Mouse (Mus musculus): Measurements from ENCODE around the gene Itgax.
"Not testable (repeated sequence)": the region's sequence is repeated elsewhere in the genome, so short reads cannot be mapped to it uniquely, and the experiment has no call there.

The Itgax gene

GRCm38 (mm10) chr7:128128741-128129720, at the start of gene Itgax:
Gene Itgax, plus strand, starts transcription at chr7:128129547.
- no peak for DNase-seq

- DNase-seq: no peak
These were observed 49.3 kb upstream of the Itgax start for GRCm38 (mm10) chr7:128080012-128080411.

GRCm38 (mm10) chr7:128089141-128089540, 40.2 kb upstream of the Itgax start:
- no peak for DNase-seq

- DNase-seq: no peak
These were observed 31.2 kb upstream of the Itgax start for GRCm38 (mm10) chr7:128098135-128098534.

- DNase-seq: no peak
These were observed 28.5 kb upstream of the Itgax start for GRCm38 (mm10) chr7:128100742-128101357.

GRCm38 (mm10) chr7:128105246-128105645, 24.1 kb upstream of the Itgax start:
- no peak for DNase-seq

- no peak for DNase-seq
These were observed 21.9 kb upstream of the Itgax start for GRCm38 (mm10) chr7:128107462-128107861.

- DNase-seq: no peak
These were observed 19.0 kb upstream of the Itgax start for GRCm38 (mm10) chr7:128110314-128110713.

- DNase-seq: no peak
These were observed 17.2 kb upstream of the Itgax start for GRCm38 (mm10) chr7:128112131-128112530.

- DNase-seq: no peak
These were observed 14.8 kb upstream of the Itgax start for GRCm38 (mm10) chr7:128114371-128115105.

- no peak for DNase-seq
These were observed 14.0 kb upstream of the Itgax start for GRCm38 (mm10) chr7:128115211-128115958.

- no peak for DNase-seq
These were observed 13.0 kb upstream of the Itgax start for GRCm38 (mm10) chr7:128116396-128116795.

GRCm38 (mm10) chr7:128119726-128120490, 9.4 kb upstream of the Itgax start:
- no peak for DNase-seq

GRCm38 (mm10) chr7:128132148-128132547, 2.8 kb downstream of the Itgax start:
- no peak for DNase-seq

GRCm38 (mm10) chr7:128133596-128133995, 4.2 kb downstream of the Itgax start:
- no peak for DNase-seq

GRCm38 (mm10) chr7:128136927-128137326, 7.6 kb downstream of the Itgax start:
- no peak for DNase-seq

- DNase-seq: no peak
These were observed 10.3 kb downstream of the Itgax start for GRCm38 (mm10) chr7:128139611-128140010.

GRCm38 (mm10) chr7:128150970-128151369, 21.6 kb downstream of the Itgax start:
- no peak for DNase-seq

GRCm38 (mm10) chr7:128154076-128154475, 24.7 kb downstream of the Itgax start, which contains the start of gene Itgad:
Gene Itgad, plus strand, starts transcription at chr7:128154376.
- no peak for DNase-seq

- DNase-seq: no peak
These were observed 25.6 kb downstream of the Itgax start for GRCm38 (mm10) chr7:128154924-128155323.

GRCm38 (mm10) chr7:128158688-128159354, 29.5 kb downstream of the Itgax start:
- not testable (repeated sequence) for DNase-seq

All from kidney, postnatal 4 days (tissue).